Mouse (Mus musculus) natural killer cell, adult 2 months (primary cell): Measurements from ENCODE around the gene Gtpbp6.
"Not testable (repeated sequence)": the region's sequence is repeated elsewhere in the genome, so short reads cannot be mapped to it uniquely, and the experiment has no call there.

Experiments
- DNase-seq, 2 experiments: peaks; one replicate each; pipeline ENCODE4 v3.0.0; 2022; ENCODE audit warnings: low spot score in 2 of 2

The Gtpbp6 gene

GRCm38 (mm10) chr5:110107581-110108304 lies at the start of gene Gtpbp6:
TSS of gene Gtpbp6 (minus strand) at chr5:110108197.
- DNase-seq: peak; percentile 82 to 85

- DNase-seq: no peak
Measured at GRCm38 (mm10) chr5:110143007-110143406, 35.0 kb upstream of the Gtpbp6 start.

- DNase-seq: no peak
Measured at GRCm38 (mm10) chr5:110142309-110142708, 34.3 kb upstream of the Gtpbp6 start.

- DNase-seq: no peak
Measured at GRCm38 (mm10) chr5:110140424-110140823, 32.4 kb upstream of the Gtpbp6 start.

GRCm38 (mm10) chr5:110139325-110139724 lies 31.3 kb upstream of the Gtpbp6 start:
- DNase-seq: no peak

GRCm38 (mm10) chr5:110137816-110138215 lies 29.8 kb upstream of the Gtpbp6 start:
- DNase-seq: no peak

GRCm38 (mm10) chr5:110136087-110136464 lies 28.1 kb upstream of the Gtpbp6 start:
- DNase-seq: no peak

GRCm38 (mm10) chr5:110135293-110136086 lies 27.5 kb upstream of the Gtpbp6 start, which contains the start of gene Chfr:
TSS of gene Chfr (plus strand) at chr5:110135842.
- DNase-seq: peak; percentile 99 to 100

- DNase-seq: not testable (repeated sequence)
Measured at GRCm38 (mm10) chr5:110122380-110122779, 14.4 kb upstream of the Gtpbp6 start.

- DNase-seq: peak; percentile 75 to 82
Measured at GRCm38 (mm10) chr5:110109991-110110441, 2.0 kb upstream of the Gtpbp6 start, which contains the start of gene Zfp605. TSS of gene Zfp605 (plus strand) at chr5:110110092.

GRCm38 (mm10) chr5:110108305-110108628 lies 270 bp upstream of the Gtpbp6 start:
- DNase-seq: peak in 1 of 2 experiments; percentile 93

GRCm38 (mm10) chr5:110106901-110107564 lies 964 bp downstream of the Gtpbp6 start:
- DNase-seq: no peak

- DNase-seq: no peak
Measured at GRCm38 (mm10) chr5:110106140-110106871, 1.7 kb downstream of the Gtpbp6 start.

GRCm38 (mm10) chr5:110104616-110105380 lies 3.2 kb downstream of the Gtpbp6 start:
- DNase-seq: no peak

GRCm38 (mm10) chr5:110103901-110104615 lies 3.9 kb downstream of the Gtpbp6 start:
- no peak for DNase-seq

GRCm38 (mm10) chr5:110102853-110103625 lies 5.0 kb downstream of the Gtpbp6 start:
- no peak for DNase-seq

GRCm38 (mm10) chr5:110102429-110102828 lies 5.6 kb downstream of the Gtpbp6 start:
- no peak for DNase-seq

- peak in 1 of 2 experiments; percentile 48 for DNase-seq
Measured at GRCm38 (mm10) chr5:110101716-110102347, 6.2 kb downstream of the Gtpbp6 start.
